Mouse (Mus musculus) forelimb bud, embryonic 11.5 days (tissue): ENCODE measurements at regions not wholly inside any gene's neighbourhood (a gene's known extent, or its start where the extent isn't known, plus 50 kb on each side); places are given as distances from the start of the nearest gene placed in this dataset.
"Not testable (repeated sequence)": the region's sequence is repeated elsewhere in the genome, so short reads cannot be mapped to it uniquely, and the experiment has no call there.

Experiments
- DNase-seq: peaks from one replicate; pipeline ENCODE4 v3.0.0-alpha.2; 2012; ENCODE audit warnings: low read depth, low spot score

GRCm38 (mm10) chr13:61957197-61957596 is 172.5 kb upstream of the Zfp808 start:
- DNase-seq = not testable (repeated sequence)

- DNase-seq = not testable (repeated sequence)
Observed at GRCm38 (mm10) chr13:61978856-61979255, 150.8 kb upstream of the Zfp808 start.

DNA sequence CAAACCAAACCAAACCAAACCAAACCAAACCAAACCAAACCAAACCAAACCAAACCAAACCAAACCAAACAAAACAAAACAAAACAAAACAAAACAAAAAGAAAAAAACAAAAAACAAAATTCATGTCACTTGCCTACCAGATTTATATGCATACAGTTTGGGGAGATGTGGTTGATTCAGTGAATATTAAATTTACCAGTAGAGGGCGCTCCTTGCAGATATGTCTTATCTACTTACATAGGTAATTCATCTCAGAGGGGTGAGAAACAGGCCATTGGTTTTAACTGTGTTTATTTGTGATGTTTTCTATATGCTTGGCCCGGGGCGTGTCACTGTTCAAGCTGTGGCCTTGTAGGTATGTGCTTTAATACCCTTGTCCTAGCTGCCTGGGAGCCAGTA is 133.2 kb upstream of the Zfp808 start:
- DNase-seq = not testable (repeated sequence)

- DNase-seq = not testable (repeated sequence)
Observed at GRCm38 (mm10) chr13:61998803-61999202, 130.9 kb upstream of the Zfp808 start.

DNA sequence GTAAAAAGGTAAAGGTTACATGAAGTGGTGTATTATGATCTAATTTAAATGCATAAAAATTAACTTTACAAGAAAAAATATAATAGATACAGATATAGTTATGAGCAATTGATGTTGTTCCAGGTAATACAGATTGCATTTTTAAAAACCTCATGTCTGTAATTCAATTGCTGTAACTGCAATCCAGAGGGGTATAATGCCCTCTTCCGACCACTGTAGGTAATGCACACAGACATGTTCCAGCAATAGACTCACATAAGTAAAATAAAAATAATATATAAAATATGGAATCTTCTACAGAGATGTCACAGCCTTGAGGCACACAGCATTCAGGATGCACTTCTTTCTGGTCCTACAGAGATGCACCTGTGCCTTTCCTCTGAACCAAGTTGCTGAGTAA is 122.4 kb upstream of the Zfp808 start:
- DNase-seq = not testable (repeated sequence)

DNA sequence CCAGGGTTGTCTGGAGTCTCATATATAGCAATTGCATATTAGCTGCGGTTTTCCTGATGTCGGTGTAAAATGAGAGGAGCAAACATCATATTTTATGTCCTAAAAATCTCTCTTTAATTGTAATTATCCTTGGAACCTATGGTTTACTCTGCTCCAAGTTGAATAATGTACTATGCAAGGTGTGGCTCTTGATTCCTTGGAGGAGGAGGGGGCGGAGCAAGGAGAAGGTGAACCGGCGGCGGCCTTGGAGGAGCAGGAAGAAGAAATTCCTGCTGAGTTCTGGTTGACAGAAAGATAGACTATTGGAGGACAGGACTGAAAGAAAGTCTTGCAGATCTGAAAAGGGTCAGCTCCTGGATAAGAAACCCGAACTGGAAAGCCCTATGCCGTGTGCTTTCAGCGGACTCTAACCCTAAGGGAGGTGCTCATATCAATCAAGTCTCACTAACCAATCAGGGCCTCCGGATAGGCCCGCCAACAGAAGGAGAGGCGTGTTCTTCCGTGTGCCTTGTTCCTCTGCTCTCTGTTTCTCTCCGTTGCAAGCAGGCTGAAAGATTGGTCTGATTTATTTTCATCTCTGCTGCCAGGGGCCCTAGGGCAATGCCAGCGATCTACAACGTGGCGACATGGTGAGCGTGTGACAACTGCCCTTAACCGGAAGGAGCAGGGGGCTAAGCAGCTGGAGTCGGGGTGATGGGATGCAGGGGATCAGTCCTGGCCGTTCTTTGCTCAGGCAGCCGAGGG is 114.1 kb upstream of the Zfp808 start:
- peak; percentile 52 for DNase-seq

DNA sequence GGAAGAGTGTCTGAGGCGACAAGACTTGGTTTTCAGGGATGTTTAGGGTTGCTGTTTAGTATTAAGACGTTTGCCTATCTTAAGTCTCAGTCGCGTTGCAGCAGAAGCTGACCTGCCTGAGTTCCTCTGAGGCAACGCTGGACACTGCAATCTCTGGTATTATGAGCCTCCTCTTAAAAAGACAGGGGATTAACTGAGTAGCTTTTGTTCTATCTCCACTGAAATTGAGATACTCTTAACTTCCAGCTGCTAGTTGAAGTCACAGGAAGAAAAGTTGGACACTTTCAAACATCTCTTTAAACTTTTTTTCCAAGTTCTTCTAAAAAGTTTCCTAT is 113.6 kb upstream of the Zfp808 start:
- peak; percentile 0 for DNase-seq

- DNase-seq = not testable (repeated sequence)
Observed at GRCm38 (mm10) chr13:62037646-62038045, 92.0 kb upstream of the Zfp808 start.

DNA sequence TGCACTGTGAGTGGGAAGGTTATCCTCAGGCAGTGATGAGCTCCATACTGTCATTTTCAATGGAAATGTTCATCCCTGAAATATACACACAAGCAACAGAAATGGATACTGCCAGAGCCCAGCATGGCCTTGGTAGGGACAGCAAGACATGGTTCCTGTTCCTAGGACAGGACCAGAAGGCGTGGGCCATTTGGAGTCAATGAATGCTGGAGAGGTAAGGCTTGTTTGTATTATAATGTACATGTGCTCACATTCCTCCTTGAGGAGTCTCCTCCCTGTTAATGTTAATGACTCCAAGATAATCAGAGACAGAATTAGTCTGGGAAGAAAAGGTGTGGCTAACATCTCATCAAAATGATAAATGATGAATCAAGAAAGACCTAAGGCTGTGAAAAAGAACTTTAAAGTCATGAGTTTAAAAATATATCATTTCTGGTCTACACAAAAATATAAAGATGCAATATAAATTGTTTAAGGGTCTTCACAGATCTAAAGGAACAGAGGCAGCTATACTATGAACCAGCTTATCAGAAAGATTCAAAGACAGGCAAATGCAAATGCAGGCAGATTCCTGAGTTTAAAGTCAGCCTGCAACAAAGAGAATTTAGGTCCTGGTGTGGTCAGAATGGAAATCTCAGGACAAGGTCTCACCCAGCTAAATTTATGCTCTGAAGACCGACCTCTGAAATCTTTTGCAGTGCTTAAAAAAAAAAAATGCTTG is 51.6 kb upstream of the Zfp808 start:
- not testable (repeated sequence) for DNase-seq

GRCm38 (mm10) chr13:62078893-62079292 is 50.8 kb upstream of the Zfp808 start:
- not testable (repeated sequence) for DNase-seq
